Mouse (Mus musculus) right cerebral cortex, postnatal 36 days (tissue): Measurements from ENCODE around the gene Car12.
"Not testable (repeated sequence)": the region's sequence is repeated elsewhere in the genome, so short reads cannot be mapped to it uniquely, and the experiment has no call there.

Experiments
- DNase-seq, 2 experiments: peaks; one replicate each; pipeline ENCODE4 v3.0.0; 2022; ENCODE audit warnings: low spot score in 2 of 2, mixed read lengths in 1 of 2

The Car12 gene

DNA sequence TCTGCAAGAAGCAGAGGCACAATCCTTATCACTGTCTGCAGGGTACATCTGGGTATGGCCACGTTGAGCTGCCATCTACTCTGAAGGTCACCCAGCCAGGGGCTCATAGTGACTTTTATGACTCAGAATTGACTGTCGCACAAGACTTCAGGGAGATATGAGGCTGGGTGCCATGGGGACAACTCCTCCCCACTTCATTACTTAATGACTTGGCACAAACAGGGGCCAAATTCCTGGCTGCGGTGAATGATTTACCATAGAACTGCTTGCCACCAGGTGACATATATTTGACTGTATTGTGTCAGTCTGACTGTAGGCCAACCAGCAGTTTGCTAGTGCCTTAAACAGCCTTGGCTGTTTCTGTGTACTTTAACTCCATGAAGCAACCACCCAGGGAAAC, 55.8 kb downstream of the Car12 start:
- DNase-seq, result no peak

DNA sequence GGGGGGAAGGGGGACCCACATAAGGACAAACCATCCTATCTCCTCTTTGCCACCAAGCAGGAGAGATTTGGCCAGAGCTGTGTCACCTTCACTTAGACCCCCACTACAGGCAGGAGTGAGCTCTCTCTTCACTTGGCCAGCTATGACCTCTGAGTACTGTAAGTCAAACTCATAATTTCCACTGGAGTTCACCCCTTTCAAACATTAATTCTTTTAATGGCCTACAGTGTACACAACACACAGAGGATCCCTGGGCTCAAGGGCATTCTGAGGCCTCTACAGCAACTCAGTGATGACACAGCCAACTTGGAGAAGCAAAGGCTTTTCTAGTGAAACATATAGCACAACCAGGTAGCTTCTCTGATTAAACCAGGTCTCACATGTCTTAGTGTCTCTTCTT, 57.2 kb downstream of the Car12 start:
- no peak for DNase-seq

GRCm38 (mm10) chr9:66784552-66784951, 71.1 kb downstream of the Car12 start:
- DNase-seq, result not testable (repeated sequence)

GRCm38 (mm10) chr9:66787821-66788220, 74.3 kb downstream of the Car12 start:
- no peak for DNase-seq

DNA sequence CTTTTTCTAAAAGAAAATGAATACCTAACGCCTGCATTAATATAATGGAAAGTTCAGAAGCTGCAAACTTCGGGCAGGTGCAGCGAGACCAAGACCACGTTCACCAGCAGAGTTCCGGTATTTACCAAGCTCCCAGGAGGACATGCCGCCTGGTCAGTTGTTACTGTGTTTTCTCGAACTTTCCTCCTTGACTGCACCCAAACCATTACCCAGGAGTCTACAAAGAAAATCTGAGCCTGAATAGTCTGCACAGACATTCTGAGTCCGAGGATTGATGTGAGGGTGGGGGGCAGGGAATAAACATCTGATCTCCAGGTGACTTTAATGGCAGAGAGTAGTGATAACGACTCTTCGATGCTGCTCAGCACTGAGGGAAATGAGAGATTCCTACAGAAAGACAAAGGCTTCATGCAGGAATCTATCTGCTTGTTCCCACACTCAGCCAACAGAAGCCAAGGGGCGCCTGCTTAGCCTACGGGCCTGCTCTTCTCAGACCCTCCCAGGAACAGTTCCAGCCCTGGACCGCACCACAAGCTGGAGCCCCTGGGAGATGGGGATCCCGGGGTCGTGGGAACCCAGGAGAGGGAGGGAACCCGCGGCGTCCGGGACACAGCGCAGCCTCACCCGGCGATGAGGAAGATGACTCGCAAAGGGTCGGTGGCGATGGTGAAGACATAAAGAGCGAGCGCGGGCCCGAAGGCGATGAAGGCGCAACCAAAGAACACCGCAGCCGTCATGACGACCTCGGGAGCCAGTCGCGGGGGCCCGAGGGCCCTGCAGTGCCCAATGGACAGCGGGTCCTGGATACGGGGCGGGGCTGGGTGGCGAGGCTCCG, 81.4 kb downstream of the Car12 start:
- DNase-seq, result no peak

- peak; percentile 93 to 95 for DNase-seq
These were observed 82.2 kb downstream of the Car12 start, which contains the start of gene Aph1b for GRCm38 (mm10) chr9:66795464-66796324. Aph1b (minus strand) TSS chr9:66795490.

- DNase-seq, result no peak
These were observed 83.3 kb downstream of the Car12 start, which contains the start of gene Gm10647 for GRCm38 (mm10) chr9:66796739-66797138. Gm10647 (plus strand) TSS chr9:66797039.

DNA sequence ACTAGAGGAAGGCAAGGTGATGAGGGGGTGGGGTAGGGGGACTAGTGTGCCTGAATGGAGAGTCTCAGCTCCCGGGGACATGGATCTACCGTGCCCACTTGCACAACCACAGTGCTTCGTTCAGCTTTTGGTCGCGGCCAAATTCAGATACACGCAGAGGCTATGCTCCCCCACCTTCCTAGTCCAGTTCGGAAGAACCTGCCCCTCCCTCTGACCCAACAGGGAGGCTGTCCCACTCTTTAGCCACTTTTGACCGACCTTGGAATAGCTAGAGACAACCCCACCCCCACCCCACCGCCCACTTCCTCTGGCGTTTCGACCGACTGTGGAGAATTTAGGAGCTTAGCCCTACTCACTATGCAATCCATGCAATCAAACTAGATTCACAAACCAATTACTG, 88.5 kb downstream of the Car12 start:
- no peak for DNase-seq

DNA sequence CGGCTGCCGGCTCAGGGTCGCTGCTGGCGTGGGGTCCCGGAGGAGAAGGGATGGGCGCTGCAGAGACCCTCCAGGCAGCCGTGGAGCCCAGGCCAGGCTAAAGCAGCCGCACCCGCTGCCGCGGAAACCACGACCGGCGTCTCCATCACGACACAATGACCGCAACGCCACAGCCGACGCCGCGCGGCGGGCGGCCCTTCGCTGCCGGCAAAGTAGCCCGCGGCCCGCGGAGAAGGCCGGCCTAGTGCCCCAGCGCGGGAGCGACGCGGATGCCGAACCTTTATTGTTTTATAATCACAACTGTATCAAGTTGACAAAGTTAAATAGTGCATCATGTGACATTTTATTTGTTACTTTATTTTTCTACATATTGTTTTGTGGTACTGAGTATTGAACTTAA, 92.5 kb downstream of the Car12 start:
- DNase-seq, result not testable (repeated sequence)

DNA sequence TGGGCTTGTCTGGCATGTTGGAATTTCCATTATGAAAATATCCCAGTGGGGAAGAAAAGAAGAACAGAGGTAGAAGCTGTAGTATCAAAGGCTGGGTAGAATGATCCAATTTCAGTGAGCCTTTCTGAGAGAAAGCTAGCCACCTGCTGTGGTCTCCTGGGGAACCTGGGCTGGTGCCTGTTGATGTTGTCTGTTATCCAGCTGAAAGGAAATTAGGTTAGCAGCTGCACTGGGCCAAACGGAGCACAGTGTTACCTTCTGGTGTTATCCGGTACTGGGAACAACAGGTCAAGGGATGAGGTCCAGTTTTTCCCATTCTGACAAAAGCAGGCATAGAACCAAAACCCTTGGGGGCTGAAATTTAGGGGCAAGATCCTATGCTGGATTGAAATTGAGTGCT, 99.9 kb downstream of the Car12 start:
- DNase-seq, result no peak
